Mouse (Mus musculus) intestine, postnatal 0 days (tissue): ENCODE measurements around the gene Neurl1a. TPM values are rescaled to one million over a fixed set of nuclear protein-coding genes. Genes with fewer than 3 reads are reported as not detected.
A peak's percentile ranks its signal among the peaks of the same experiment; 100 is the strongest.

Experiments
- ATAC-seq: fragments of 200-750 bp; cut with Nextera tagmentation; 2 replicates; pipeline ENCODE4 v1.8.0; 2017; ENCODE audit warnings: mild to moderate bottlenecking, moderate TSS enrichment, moderate library complexity
- H3K27ac ChIP-seq: fragments of 300-500 bp; sonication (generic); 2 replicates; pipeline ENCODE4 v1.5.1; 2014; ENCODE audit warnings: mild to moderate bottlenecking, low read depth, low read length, moderate library complexity
- H3K27me3 ChIP-seq: fragments of 300-500 bp; sonication (generic); replicated peaks from 2 replicates; pipeline ENCODE4 v1.6.1; 2014; ENCODE audit warnings: low read length, mixed read lengths; ENCODE audit not compliant: control insufficient read depth, insufficient read depth
- H3K36me3 ChIP-seq: fragments of 300-500 bp; sonication (generic); 2 replicates; pipeline ENCODE4 v1.6.1; 2014; ENCODE audit warnings: mild to moderate bottlenecking, moderate library complexity; ENCODE audit not compliant: control insufficient read depth, insufficient read depth
- H3K4me1 ChIP-seq: fragments of 300-500 bp; sonication (generic); replicated peaks from 2 replicates; pipeline ENCODE4 v1.6.1; 2014; ENCODE audit warnings: antibody characterized with exemption, low read length, mixed read lengths; ENCODE audit not compliant: control insufficient read depth, insufficient read depth
- H3K4me2 ChIP-seq: fragments of 300-500 bp; sonication (generic); replicated peaks from 2 replicates; pipeline ENCODE4 v1.6.1; 2014; ENCODE audit warnings: low read depth, mild to moderate bottlenecking, moderate library complexity
- H3K4me3 ChIP-seq: fragments of 300-500 bp; sonication (generic); 2 replicates; pipeline ENCODE4 v1.5.1; 2014; ENCODE audit warnings: low read depth, low read length
- H3K9ac ChIP-seq: fragments of 300-500 bp; sonication (generic); 2 replicates; pipeline ENCODE4 v1.6.1; 2014; ENCODE audit warnings: mild to moderate bottlenecking, low read depth, low read length
- H3K9me3 ChIP-seq: fragments of 300-500 bp; sonication (generic); 2 replicates; pipeline ENCODE4 v1.6.1; 2016; ENCODE audit warnings: mixed run types; ENCODE audit not compliant: control insufficient read depth
- CTCF ChIP-seq: sonication (generic); IDR thresholded peaks from 2 replicates; pipeline ENCODE4 v1.5.1; 2016; ENCODE audit warnings: low read depth, mild to moderate bottlenecking, control low read depth, antibody characterized with exemption, moderate library complexity
- WGBS: fragments of 180-500 bp; shearing (Covaris S2); extraction: QIAGEN DNeasy Blood & Tissue Kit; methylation state at CpG from one replicate; pipeline ENCODE4 v1.1.7; 2014; 5-methylcytosine and 5-hydroxymethylcytosine counted together
- polyA plus RNA-seq: library from polyadenylated mRNA; unstranded; fragments of >200 nt; fragmentation: Nextera tagmentation; extraction: Ambion mirVana; gene quantifications from 2 replicates; pipeline ENCODE4 v1.2.1, GENCODE M21; 2015

Gene Neurl1a
- polyA plus RNA-seq, 1 experiment from 2014 or later, result 2.4 TPM

DNA sequence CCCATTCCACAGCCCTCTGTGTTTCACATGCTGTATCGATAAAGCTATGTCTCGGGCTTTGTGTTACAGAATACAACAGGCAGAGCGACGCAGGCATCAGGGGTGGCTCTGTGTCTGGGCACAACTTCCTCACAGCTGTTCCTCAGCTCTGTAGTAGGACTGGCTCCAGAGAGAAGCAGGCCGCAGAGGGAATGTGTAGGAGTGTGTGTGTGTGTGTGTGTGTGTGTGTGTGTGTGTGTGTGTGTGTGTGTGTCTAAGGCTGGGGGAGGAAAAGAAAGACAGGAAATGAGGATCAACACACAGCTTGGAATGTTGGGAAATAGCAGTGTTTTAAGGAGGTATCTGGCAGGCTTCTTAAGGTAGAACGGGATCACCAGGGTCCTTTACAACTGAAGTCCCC is 98.1 kb downstream of the Neurl1a start:
- no peak for ATAC-seq
- Histone ChIP-seq H3K9ac (no peak overlapping the region), H3K9me3 (no peaks in the 10 kb centered on the region), H3K4me3 (no peak overlapping the region), H3K27me3 (no peaks in the 10 kb centered on the region), H3K27ac (no peak overlapping the region), H3K4me2 (no peak overlapping the region), H3K36me3 (peaks cover 45% of the 10 kb centered on the region), H3K4me1 (no peaks in the 10 kb centered on the region)
- WGBS, result 67% methylated on average over 6 of the region's 6 CpGs
- no peak for TF ChIP-seq CTCF

DNA sequence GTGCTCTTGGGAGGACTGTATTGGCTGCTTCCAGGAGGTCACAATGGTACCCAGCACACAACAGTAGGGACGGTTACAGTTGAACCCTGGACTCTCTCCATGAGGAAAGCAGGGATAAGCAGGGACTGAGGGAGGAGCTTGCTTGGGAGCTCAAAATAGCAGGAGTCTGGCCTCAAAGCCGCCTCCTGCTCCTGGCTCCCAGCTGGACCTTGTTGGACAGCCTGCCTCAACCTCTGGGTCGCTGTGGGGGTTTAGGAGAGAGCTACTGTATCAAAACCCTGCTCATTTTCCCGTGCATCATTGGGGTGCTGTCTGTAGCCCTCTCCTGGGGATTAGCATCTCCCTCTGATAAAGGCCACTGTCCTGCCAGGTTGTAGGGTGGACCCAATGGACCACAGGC is 100.8 kb downstream of the Neurl1a start:
- H3K4me2 ChIP-seq, result no peak overlapping the region
- H3K9me3 ChIP-seq, result no peaks in the 10 kb centered on the region
- peaks cover 36% of the 10 kb centered on the region; the same call in 1 of the 2 replicates for H3K36me3 ChIP-seq
- no peaks in the 10 kb centered on the region for H3K27me3 ChIP-seq
- no peaks in the 10 kb centered on the region for H3K4me1 ChIP-seq
- H3K9ac ChIP-seq, result no peak overlapping the region
- no peak for TF ChIP-seq CTCF
- no peak overlapping the region for H3K4me3 ChIP-seq
- 0 out of 2 replicates have a peak overlapping the region, but pooled peaks have one; percentile 37 for H3K27ac ChIP-seq
- ATAC-seq, result 0 out of 2 replicates have a peak, but pooled peaks have one; percentile 13
- 45% methylated on average over 4 of the region's 4 CpGs for WGBS

DNA sequence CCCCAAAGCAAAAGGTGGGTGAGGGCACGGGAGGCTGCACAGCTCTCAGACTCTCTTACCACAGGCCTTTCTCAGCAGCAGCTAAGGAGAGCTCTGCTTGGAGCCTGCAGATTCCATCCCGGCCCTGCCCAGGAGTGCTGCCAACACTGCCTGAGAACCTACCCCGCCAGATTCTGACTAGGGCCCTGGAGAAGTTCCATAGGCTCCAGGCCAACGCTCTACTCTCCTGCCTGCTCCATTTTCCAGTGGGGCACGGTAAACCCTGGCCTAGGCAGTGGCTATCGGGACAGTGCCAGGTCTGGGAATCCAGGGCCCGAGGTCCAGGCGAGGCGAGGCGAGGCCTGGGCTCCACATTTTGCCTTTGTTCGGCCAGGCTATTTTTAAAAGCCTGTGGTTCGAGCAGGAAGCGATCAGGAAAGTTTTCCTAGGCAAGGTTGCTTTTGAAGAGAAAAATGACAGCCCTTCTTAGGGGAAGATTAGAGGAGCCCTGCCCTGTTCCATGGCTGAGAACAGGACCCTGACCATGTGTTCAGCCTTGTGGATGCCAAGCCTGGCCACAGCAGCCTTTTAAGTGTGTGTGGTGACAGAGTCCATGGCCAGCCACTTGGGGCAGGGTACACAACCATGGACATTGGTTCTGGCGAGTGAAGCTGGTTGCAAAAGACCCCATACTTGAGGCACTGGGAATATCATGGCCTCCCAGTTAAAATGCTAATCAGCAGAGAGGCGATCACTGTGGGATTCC is 101.3 kb downstream of the Neurl1a start:
- no peaks in the 10 kb centered on the region for H3K27me3 ChIP-seq
- peak overlapping the region; percentile 37; the same call in 1 of the 2 replicates for H3K27ac ChIP-seq
- H3K4me2 ChIP-seq, result no peak overlapping the region
- TF ChIP-seq CTCF, result no peak
- peaks cover 41% of the 10 kb centered on the region; the same call in 1 of the 2 replicates for H3K36me3 ChIP-seq
- no peak for ATAC-seq
- H3K9me3 ChIP-seq, result no peaks in the 10 kb centered on the region
- H3K4me3 ChIP-seq, result no peak overlapping the region
- 68% methylated on average over 15 of the region's 15 CpGs for WGBS
- H3K4me1 ChIP-seq, result no peaks in the 10 kb centered on the region
- no peak overlapping the region for H3K9ac ChIP-seq

DNA sequence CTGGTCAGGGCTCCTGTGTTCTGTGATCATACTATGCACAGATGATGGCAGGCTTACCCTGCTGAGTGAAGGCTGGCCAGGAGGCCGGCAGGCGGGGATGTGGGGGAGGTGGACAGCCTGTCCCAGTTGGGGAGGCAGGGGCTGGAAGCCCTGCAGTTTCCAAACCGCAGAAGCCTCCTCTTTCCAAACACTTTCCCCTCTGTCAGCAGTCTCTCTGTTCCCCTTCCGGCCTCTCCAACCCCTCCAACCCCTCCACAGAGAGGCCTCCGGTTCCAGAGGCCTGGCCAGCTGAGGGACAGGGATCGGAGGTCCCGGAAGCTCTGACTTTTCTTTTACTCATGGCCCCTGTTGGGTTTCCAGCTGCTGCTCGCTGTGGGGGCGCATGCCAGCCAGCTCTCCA is 102.3 kb downstream of the Neurl1a start:
- H3K27ac ChIP-seq, result no peak overlapping the region
- no peaks in the 10 kb centered on the region for H3K4me1 ChIP-seq
- H3K36me3 ChIP-seq, result peaks cover 48% of the 10 kb centered on the region; the same call in 1 of the 2 replicates
- no peak overlapping the region for H3K4me2 ChIP-seq
- WGBS, result 86% methylated on average over 9 of the region's 9 CpGs
- H3K4me3 ChIP-seq, result no peak overlapping the region
- H3K9me3 ChIP-seq, result no peaks in the 10 kb centered on the region
- no peak for ATAC-seq
- no peaks in the 10 kb centered on the region for H3K27me3 ChIP-seq
- H3K9ac ChIP-seq, result no peak overlapping the region
- peak; percentile 15; the same call in 1 of the 2 replicates for TF ChIP-seq CTCF

DNA sequence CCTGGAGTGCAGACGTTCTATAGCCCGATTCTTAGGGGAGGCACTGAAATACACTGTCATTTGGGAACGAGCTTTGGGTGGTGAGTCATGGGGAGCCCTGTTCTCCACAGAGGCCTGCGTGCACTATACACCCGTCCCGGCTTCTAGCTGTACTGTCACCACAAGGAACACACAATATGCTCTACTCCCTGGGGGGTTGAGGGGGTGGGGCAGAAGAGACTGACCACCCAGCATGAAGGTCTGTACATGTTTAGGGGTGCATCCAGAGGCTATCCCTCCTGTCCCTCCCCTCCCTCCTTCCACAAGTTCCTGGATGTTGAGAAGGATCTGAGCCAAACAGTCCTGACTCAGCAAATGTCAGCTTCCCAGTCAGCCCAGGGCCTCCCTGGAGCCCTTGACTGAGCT is 103.4 kb downstream of the Neurl1a start:
- no peaks in the 10 kb centered on the region for H3K9me3 ChIP-seq
- ATAC-seq, result no peak; the same call in 1 of the 2 replicates
- peaks cover 43% of the 10 kb centered on the region; the same call in 1 of the 2 replicates for H3K36me3 ChIP-seq
- 73% methylated on average over 6 of the region's 6 CpGs for WGBS
- no peak overlapping the region for H3K4me3 ChIP-seq
- no peak overlapping the region for H3K4me2 ChIP-seq
- H3K27me3 ChIP-seq, result no peaks in the 10 kb centered on the region
- no peak for TF ChIP-seq CTCF
- no peaks in the 10 kb centered on the region for H3K4me1 ChIP-seq
- H3K9ac ChIP-seq, result no peak overlapping the region
- peak overlapping the region; percentile 51; the same call in 1 of the 2 replicates for H3K27ac ChIP-seq

DNA sequence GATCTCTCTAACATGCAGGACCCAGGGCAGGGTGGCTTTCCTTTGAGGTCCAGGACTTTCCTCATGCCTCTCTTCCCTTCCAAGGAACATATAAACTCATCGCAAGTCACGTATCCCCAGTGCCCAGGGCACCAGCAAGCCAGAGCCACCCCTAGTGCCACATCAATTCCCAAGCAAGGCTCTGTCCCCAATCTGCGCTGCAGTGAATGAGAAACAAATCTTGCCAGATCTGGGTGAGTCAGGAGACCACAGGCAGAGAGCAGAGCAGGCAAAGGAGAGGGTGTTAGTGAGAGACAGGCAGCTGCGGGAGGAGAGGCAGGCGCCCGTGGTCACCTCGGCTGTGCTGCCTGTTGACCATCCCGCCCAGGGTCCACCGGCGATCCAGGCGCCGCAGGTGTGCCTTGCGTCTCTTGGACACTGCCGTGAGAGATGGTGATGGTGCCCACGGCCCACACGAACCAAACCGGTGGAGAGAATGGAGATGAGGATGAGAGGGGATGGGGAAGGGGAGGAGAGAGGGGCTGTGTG is 104.1 kb downstream of the Neurl1a start:
- H3K9me3 ChIP-seq, result no peaks in the 10 kb centered on the region
- ATAC-seq, result no peak
- H3K27me3 ChIP-seq, result no peaks in the 10 kb centered on the region
- H3K4me1 ChIP-seq, result no peaks in the 10 kb centered on the region
- 95% methylated on average over 17 of the region's 17 CpGs for WGBS
- no peak overlapping the region for H3K4me3 ChIP-seq
- H3K9ac ChIP-seq, result no peak overlapping the region
- H3K27ac ChIP-seq, result no peak overlapping the region
- peaks cover 37% of the 10 kb centered on the region; the same call in 1 of the 2 replicates for H3K36me3 ChIP-seq
- no peak for TF ChIP-seq CTCF
- H3K4me2 ChIP-seq, result no peak overlapping the region
